Mouse (Mus musculus) CH12.LX (cell line): Measurements from ENCODE around the gene Copb1. TPM values are rescaled to one million over a fixed set of nuclear protein-coding genes. Genes with fewer than 3 reads are reported as not detected.

Experiments
- DNase-seq: peaks from one replicate; pipeline ENCODE4 v3.0.0-alpha.2; 2013; ENCODE audit errors: extremely low read depth
- H3K27ac ChIP-seq: 2 replicates; pipeline ENCODE4 v1.5.1; 2012; ENCODE audit warnings: low read depth, mild to moderate bottlenecking, control low read depth, moderate library complexity; ENCODE audit not compliant: insufficient read depth
- H3K27me3 ChIP-seq: replicated peaks from 2 replicates; pipeline ENCODE3; 2012; ENCODE audit warnings: inconsistent platforms
- H3K36me3 ChIP-seq, 2 experiments: replicated peaks in 1 of 2; 2 replicates each; pipeline versions ENCODE3 to v1.6.1; 2012; ENCODE audit warnings: inconsistent platforms in 1 of 2, low read length in 1 of 2, mild to moderate bottlenecking in 1 of 2, mixed read lengths in 1 of 2, moderate library complexity in 1 of 2; ENCODE audit not compliant: control insufficient read depth in 1 of 2, insufficient read depth in 1 of 2
- H3K4me1 ChIP-seq, 2 experiments: 2 replicates each; pipeline ENCODE4 v1.6.1; 2012; ENCODE audit warnings: inconsistent platforms in 1 of 2, moderate library complexity in 1 of 2; ENCODE audit not compliant: insufficient read depth in 2 of 2, control insufficient read depth in 1 of 2
- H3K4me2 ChIP-seq: 2 replicates; pipeline ENCODE4 v1.6.1; 2012; ENCODE audit warnings: low read depth, mild to moderate bottlenecking, control low read depth; ENCODE audit not compliant: poor library complexity, insufficient read depth, severe bottlenecking
- H3K4me3 ChIP-seq, 3 experiments: fragments of 150-350 bp in 1 of 3; sonication (generic) in 1 of 3; replicated peaks in 1 of 3; 2 replicates each; pipeline versions ENCODE3 to v1.5.1; 2011 to 2012; ENCODE audit warnings: low read depth in 2 of 3, low read length in 2 of 3, mild to moderate bottlenecking in 2 of 3, moderate library complexity in 2 of 3, control low read depth in 1 of 3, improper control_type of control experiment in 1 of 3, inconsistent platforms in 1 of 3, mixed read lengths in 1 of 3; ENCODE audit not compliant: poor library complexity in 1 of 3
- H3K79me2 ChIP-seq: replicated peaks from 2 replicates; pipeline ENCODE4 v1.6.1; 2012; ENCODE audit warnings: mild to moderate bottlenecking, moderate library complexity; ENCODE audit not compliant: control insufficient read depth, poor library complexity, insufficient read depth, severe bottlenecking; ENCODE audit errors: extremely low read depth
- H3K9ac ChIP-seq: 2 replicates; pipeline ENCODE4 v1.6.1; 2012; ENCODE audit warnings: low read depth, mild to moderate bottlenecking, control low read depth, moderate library complexity; ENCODE audit not compliant: insufficient read depth
- H3K9me3 ChIP-seq: replicated peaks from 2 replicates; pipeline ENCODE3; 2012; ENCODE audit warnings: low read length, inconsistent platforms, mixed read lengths
- CTCF ChIP-seq, 2 experiments: IDR thresholded peaks in 1 of 2; conservative IDR thresholded peaks in 1 of 2; 2 replicates each; pipeline ENCODE4 v1.5.1; 2011 to 2012; ENCODE audit warnings: low read depth in 2 of 2, low read length in 2 of 2, improper control_type of control experiment in 1 of 2, inconsistent platforms in 1 of 2, mild to moderate bottlenecking in 1 of 2, moderate library complexity in 1 of 2
- KAT2A ChIP-seq: IDR thresholded peaks from 2 replicates; pipeline ENCODE4 v1.6.1; 2012; ENCODE audit warnings: low read length, improper control_type of control experiment, inconsistent platforms; ENCODE audit not compliant: insufficient replicate concordance
- MAX ChIP-seq: IDR thresholded peaks from 2 replicates; pipeline ENCODE4 v1.6.1; 2011; ENCODE audit warnings: low read length, improper control_type of control experiment
- MAZ ChIP-seq: IDR thresholded peaks from 2 replicates; pipeline ENCODE4 v1.6.1; 2012; ENCODE audit warnings: low read depth, mild to moderate bottlenecking, inconsistent platforms, low read length, improper control_type of control experiment, moderate library complexity
- PAX5 ChIP-seq: IDR thresholded peaks from 2 replicates; pipeline ENCODE4 v1.6.1; 2012; ENCODE audit warnings: low read length, inconsistent platforms, mixed read lengths
- TBP ChIP-seq: conservative IDR thresholded peaks from 2 replicates; pipeline ENCODE4 v1.6.1; 2011; ENCODE audit warnings: low read depth, low read length, improper control_type of control experiment
- dilution Hi-C: fragments of 300-500 bp; cut with MboI; formaldehyde crosslinking; loops from 2 replicates; pipeline ENCODE4 v1.14.3; 2020; ENCODE audit warnings: low sequenced_read_pairs; ENCODE audit not compliant: extremely low pct_unique_long_range_greater_than_20kb, extremely low pct_ligation_motif_present
- in situ Hi-C: fragments of 300-500 bp; cut with MboI; formaldehyde crosslinking; loops from 3 replicates; pipeline ENCODE4 v1.14.3; 2019; ENCODE audit warnings: low sequenced_read_pairs, low pct_ligation_motif_present, low pct_unique_long_range_greater_than_20kb, mixed read lengths
- polyA plus RNA-seq: library from polyadenylated mRNA; unstranded; fragments of >175 nt; gene quantifications from 2 replicates; pipeline ENCODE4 v1.2.1, GENCODE M21; 2012; ENCODE audit warnings: low read depth; ENCODE audit not compliant: insufficient read length
- total RNA-seq, 2 experiments: library from RNA; depleted of rRNA; stranded (reverse); fragments of 300-350 nt in 1 of 2; fragments of >200 nt in 1 of 2; gene quantifications; 2 replicates each; pipeline ENCODE4 v1.2.3; 2012 to 2014

Gene Copb1
- total and polyA plus RNA-seq, 3 experiments, result 71.0 to 154 (median 114) TPM

DNA sequence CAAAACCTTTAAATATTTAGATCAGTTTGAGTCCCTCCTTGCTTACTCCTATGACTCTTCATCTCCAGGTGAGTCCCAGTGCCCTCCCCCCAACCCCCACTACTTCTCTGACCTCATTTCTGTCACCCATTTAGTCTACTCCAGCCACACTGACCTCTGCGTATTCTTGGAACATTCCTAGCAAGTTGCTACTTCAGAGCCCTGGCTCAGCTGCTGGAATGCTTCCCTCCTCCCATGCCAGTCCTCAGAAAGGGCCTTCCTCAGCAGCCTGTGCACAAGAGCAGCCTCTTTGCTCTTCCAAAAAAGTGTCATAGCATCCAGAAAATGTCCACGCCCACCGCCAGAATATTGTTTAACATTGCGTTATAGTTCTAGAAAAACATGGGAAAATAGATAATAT lies 84.5 kb downstream of the Copb1 start:
- dilution Hi-C loops, result no loop called here
- Histone ChIP-seq H3K4me1 (peaks cover 0 to 24% of the 10 kb centered on the region in 2 experiments; a peak in 3 of 4 replicates), H3K27me3 (no peaks in the 10 kb centered on the region), H3K79me2 (no peaks in the 10 kb centered on the region)
- no peak for TF ChIP-seq TBP
- TF ChIP-seq MAZ, result no peak
- no peak for TF ChIP-seq CTCF (conservative IDR thresholded peaks at IDR 0.05 in 1 of 2, IDR thresholded peaks at IDR 0.05 in 1 of 2; ENCODE audit: low read depth in 2 of 2, low read length in 2 of 2)
- no peak for TF ChIP-seq MAX
- TF ChIP-seq KAT2A, result no peak
- TF ChIP-seq, all 38 proteins: peak for 0
- no peaks in the 10 kb centered on the region for H3K36me3 ChIP-seq
- no peak for DNase-seq
- no peak overlapping the region for H3K4me2 ChIP-seq
- H3K4me3 ChIP-seq, result no peak overlapping the region
- H3K9ac ChIP-seq, result no peak overlapping the region
- no peak overlapping the region for H3K27ac ChIP-seq
- no peaks in the 10 kb centered on the region for H3K9me3 ChIP-seq
- in situ Hi-C loops, result no loop called here

GRCm38 (mm10) chr7:114169381-114169780 lies 85.1 kb downstream of the Copb1 start:
- H3K4me1 ChIP-seq, result peaks cover 0 to 24% of the 10 kb centered on the region in 2 experiments; a peak in 3 of 4 replicates
- in situ Hi-C loops, result no loop called here
- no peak overlapping the region for H3K4me3 ChIP-seq
- TF ChIP-seq PAX5 (no peak), KAT2A (no peak)
- H3K27me3 ChIP-seq, result no peaks in the 10 kb centered on the region
- dilution Hi-C loops, result no loop called here
- no peak for DNase-seq
- H3K9ac ChIP-seq, result no peak overlapping the region
- no peaks in the 10 kb centered on the region for H3K79me2 ChIP-seq
- H3K36me3 ChIP-seq, result no peaks in the 10 kb centered on the region
- no peaks in the 10 kb centered on the region for H3K9me3 ChIP-seq
- no peak overlapping the region for H3K4me2 ChIP-seq
- no peak overlapping the region for H3K27ac ChIP-seq

Other genes starting within 250 kb of the Copb1 start
- 8.1 and 11.2 TPM in 2 replicates for gene Rras2, start 136.9 kb downstream of the Copb1 start, total RNA-seq (2012; rRNA removed)
- gene Rras2, start 136.9 kb downstream of the Copb1 start, total RNA-seq (2014; rRNA removed), result 35.7 and 36.0 TPM in 2 replicates
- gene Rras2, start 136.9 kb downstream of the Copb1 start, polyA plus RNA-seq, result 17.6 and 18.4 TPM in 2 replicates
- gene Psma1, start 21.4 kb upstream of the Copb1 start, total RNA-seq (2012; rRNA removed), result 297 and 340 TPM in 2 replicates
- gene Psma1, start 21.4 kb upstream of the Copb1 start, total RNA-seq (2014; rRNA removed), result 706 and 745 TPM in 2 replicates
- gene Psma1, start 21.4 kb upstream of the Copb1 start, polyA plus RNA-seq, result 372 and 393 TPM in 2 replicates
- gene Pde3b, start 160.6 kb upstream of the Copb1 start, total RNA-seq (2012; rRNA removed), result 24.1 and 26.0 TPM in 2 replicates
- 40.0 and 40.8 TPM in 2 replicates for gene Pde3b, start 160.6 kb upstream of the Copb1 start, total RNA-seq (2014; rRNA removed)
- gene Pde3b, start 160.6 kb upstream of the Copb1 start, polyA plus RNA-seq, result 14.1 and 17.9 TPM in 2 replicates